Mouse (Mus musculus): Measurements from ENCODE around the gene Etv4. TPM values are rescaled to one million over a fixed set of nuclear protein-coding genes. Genes with fewer than 3 reads are reported as not detected.

Etv4 gene
- polyA plus RNA-seq, 1 experiment from 2014 or later, result 9.4 TPM

- Histone ChIP-seq H3K4me3 (peak within 1 kb of the TSS; percentile 87), H3K4me1 (peaks cover 10% of the 10 kb centered on the region; the same call in 1 of the 2 replicates), H3K27me3 (ENCODE audit: insufficient read depth, poor library complexity, severe bottlenecking) (no peaks in the 10 kb centered on the region), H3K27ac (peak within 1 kb of the TSS; percentile 88), H3K9me3 (no peaks in the 10 kb centered on the region), H3K36me3 (peaks cover 35% of the 10 kb centered on the region)
- peak; percentile 99 for DNase-seq (ENCODE audit: low spot score)
- under 1% methylated on average over 51 of the region's 51 CpGs for WGBS
These were observed 52.4 kb downstream of the Etv4 start, which contains the start of gene Dhx8 for GRCm38 (mm10) chr11:101732518-101733440. TSS of gene Dhx8 (plus strand) at chr11:101732919.

GRCm38 (mm10) chr11:101729308-101729707 is 55.9 kb downstream of the Etv4 start:
- H3K4me3 ChIP-seq, result no peak overlapping the region
- no peak for DNase-seq (ENCODE audit: low spot score)
- 24% methylated on average over 3 of the region's 3 CpGs for WGBS
- H3K27ac ChIP-seq, result no peak overlapping the region
- no peaks in the 10 kb centered on the region for H3K27me3 ChIP-seq (ENCODE audit: insufficient read depth, poor library complexity, severe bottlenecking)
- no peaks in the 10 kb centered on the region for H3K9me3 ChIP-seq
- H3K4me1 ChIP-seq, result peaks cover 10% of the 10 kb centered on the region; the same call in 1 of the 2 replicates
- no peaks in the 10 kb centered on the region for H3K36me3 ChIP-seq

- 43% methylated on average over 2 of the region's 2 CpGs for WGBS
- no peaks in the 10 kb centered on the region for H3K36me3 ChIP-seq
These were observed 58.4 kb downstream of the Etv4 start for GRCm38 (mm10) chr11:101726765-101727164.

GRCm38 (mm10) chr11:101725043-101725442 is 60.1 kb downstream of the Etv4 start:
- no peak for DNase-seq (ENCODE audit: low spot score)
- Histone ChIP-seq H3K27ac (no peak overlapping the region), H3K4me3 (no peak overlapping the region), H3K36me3 (no peaks in the 10 kb centered on the region), H3K4me1 (no peaks in the 10 kb centered on the region), H3K9me3 (no peaks in the 10 kb centered on the region), H3K27me3 (ENCODE audit: insufficient read depth, poor library complexity, severe bottlenecking) (no peaks in the 10 kb centered on the region)
- WGBS, result 72% methylated on average over 8 of the region's 8 CpGs

More at GRCm38 (mm10) chr11:101726765-101727164, 58.4 kb downstream of the Etv4 start:
- H3K4me1 ChIP-seq, result no peaks in the 10 kb centered on the region
- no peak overlapping the region for H3K4me3 ChIP-seq
- no peak overlapping the region for H3K27ac ChIP-seq
- H3K9me3 ChIP-seq, result no peaks in the 10 kb centered on the region
- no peak for DNase-seq (ENCODE audit: low spot score)
- H3K27me3 ChIP-seq (ENCODE audit: insufficient read depth, poor library complexity, severe bottlenecking), result no peaks in the 10 kb centered on the region

GRCm38 (mm10) chr11:101719986-101720520 is 65.1 kb downstream of the Etv4 start:
- Histone ChIP-seq H3K36me3 (no peaks in the 10 kb centered on the region), H3K4me3 (no peak overlapping the region), H3K27ac (no peak overlapping the region), H3K9me3 (no peaks in the 10 kb centered on the region), H3K4me1 (peaks cover 9% of the 10 kb centered on the region), H3K27me3 (ENCODE audit: insufficient read depth, poor library complexity, severe bottlenecking) (no peaks in the 10 kb centered on the region)
- 80% methylated on average over 21 of the region's 21 CpGs for WGBS
- no peak for DNase-seq (ENCODE audit: low spot score)

Other genes with a start within 250 kb of the Etv4 start
- 13.4 and 14.9 TPM in 2 replicates for gene Brca1, start 233.4 kb downstream of the Etv4 start, polyA plus RNA-seq (2016; fragmentation: Nextera tagmentation; extraction: Ambion mirVana)
- gene Nbr1, start 233.2 kb downstream of the Etv4 start, polyA plus RNA-seq (2016; fragmentation: Nextera tagmentation; extraction: Ambion mirVana), result 54.1 and 64.6 TPM in 2 replicates
- 2.7 and 3.0 TPM in 2 replicates for gene Tmem106a, start 203.1 kb downstream of the Etv4 start, polyA plus RNA-seq (2016; fragmentation: Nextera tagmentation; extraction: Ambion mirVana)
- not detected in 2 replicates for gene Gm11634, start 186.1 kb downstream of the Etv4 start, polyA plus RNA-seq (2016; fragmentation: Nextera tagmentation; extraction: Ambion mirVana)
- gene Rdm1, start 158.2 kb downstream of the Etv4 start, polyA plus RNA-seq (2016; fragmentation: Nextera tagmentation; extraction: Ambion mirVana), result 24.0 and 26.8 TPM in 2 replicates
- gene Arl4d, start 119.8 kb downstream of the Etv4 start, polyA plus RNA-seq (2016; fragmentation: Nextera tagmentation; extraction: Ambion mirVana), result 10.3 and 10.9 TPM in 2 replicates
- gene Dhx8, start 52.5 kb downstream of the Etv4 start, polyA plus RNA-seq (2016; fragmentation: Nextera tagmentation; extraction: Ambion mirVana), result 28.7 and 33.0 TPM in 2 replicates
- gene Meox1, start 109.0 kb upstream of the Etv4 start, polyA plus RNA-seq (2016; fragmentation: Nextera tagmentation; extraction: Ambion mirVana), result 5.7 and 8.2 TPM in 2 replicates
- gene Sost, start 181.6 kb upstream of the Etv4 start, polyA plus RNA-seq (2016; fragmentation: Nextera tagmentation; extraction: Ambion mirVana), result 0.36 and 0.96 TPM in 2 replicates
- not detected in 2 replicates for gene Cfap97d1, start 198.9 kb upstream of the Etv4 start, polyA plus RNA-seq (2016; fragmentation: Nextera tagmentation; extraction: Ambion mirVana)
- gene Dusp3, start 201.6 kb upstream of the Etv4 start, polyA plus RNA-seq (2016; fragmentation: Nextera tagmentation; extraction: Ambion mirVana), result 32.3 and 47.3 TPM in 2 replicates
- gene Mpp3, start 243.1 kb upstream of the Etv4 start, polyA plus RNA-seq (2016; fragmentation: Nextera tagmentation; extraction: Ambion mirVana), result 3.4 and 5.1 TPM in 2 replicates

Measured in heart, embryonic 10.5 days (tissue).